Mouse (Mus musculus) forebrain, embryonic 15.5 days (tissue): Measurements from ENCODE around the gene Pkd1l2. TPM values are rescaled to one million over a fixed set of nuclear protein-coding genes. Genes with fewer than 3 reads are reported as not detected.
A peak's percentile ranks its signal among the peaks of the same experiment; 100 is the strongest.

Experiments used
- ATAC-seq: fragments of 200-750 bp; cut with Nextera tagmentation; replicated peaks from 2 replicates; pipeline ENCODE4 v1.8.0; 2017; ENCODE audit warnings: mild to moderate bottlenecking, moderate TSS enrichment, moderate library complexity
- H3K27ac ChIP-seq: fragments of 300-500 bp; sonication (generic); replicated peaks from 2 replicates; pipeline ENCODE4 v1.5.1; 2015; ENCODE audit warnings: mild to moderate bottlenecking, inconsistent platforms
- H3K27me3 ChIP-seq: fragments of 300-500 bp; sonication (generic); 2 replicates; pipeline ENCODE4 v1.6.1; 2015; ENCODE audit warnings: inconsistent platforms
- H3K36me3 ChIP-seq: fragments of 300-500 bp; sonication (generic); 2 replicates; pipeline ENCODE4 v1.6.1; 2015; ENCODE audit warnings: mild to moderate bottlenecking, inconsistent platforms
- H3K4me1 ChIP-seq: fragments of 300-500 bp; sonication (generic); 2 replicates; pipeline ENCODE4 v1.6.1; 2015; ENCODE audit warnings: inconsistent platforms
- H3K4me2 ChIP-seq: fragments of 300-500 bp; sonication (generic); replicated peaks from 2 replicates; pipeline ENCODE4 v1.6.1; 2015; ENCODE audit warnings: mild to moderate bottlenecking, inconsistent platforms
- H3K4me3 ChIP-seq: fragments of 300-500 bp; sonication (generic); 2 replicates; pipeline ENCODE4 v1.5.1; 2015; ENCODE audit warnings: mild to moderate bottlenecking, inconsistent platforms
- H3K9ac ChIP-seq: fragments of 300-500 bp; sonication (generic); replicated peaks from 2 replicates; pipeline ENCODE4 v1.6.1; 2015; ENCODE audit warnings: mild to moderate bottlenecking, inconsistent platforms
- H3K9me3 ChIP-seq: fragments of 300-500 bp; sonication (generic); 2 replicates; pipeline ENCODE4 v1.6.1; 2016; ENCODE audit warnings: inconsistent platforms
- WGBS: fragments of 180-500 bp; shearing (Covaris S2); methylation state at CpG from one replicate; pipeline ENCODE4 v1.1.7; 2015; ENCODE audit warnings: mixed read lengths; 5-methylcytosine and 5-hydroxymethylcytosine counted together
- polyA plus RNA-seq: library from polyadenylated mRNA; unstranded; fragments of >200 nt; fragmentation: Nextera tagmentation; extraction: Ambion mirVana; gene quantifications from 2 replicates; pipeline ENCODE4 v1.2.1, GENCODE M21; 2015

Pkd1l2 gene
- polyA plus RNA-seq, 1 experiment from 2014 or later, result not detected

- 62% methylated on average over 16 of the region's 16 CpGs for WGBS
- Histone ChIP-seq H3K9ac (no peak overlapping the region), H3K4me1 (no peaks in the 10 kb centered on the region), H3K27ac (no peak overlapping the region), H3K27me3 (no peaks in the 10 kb centered on the region), H3K4me2 (no peak overlapping the region), H3K36me3 (no peaks in the 10 kb centered on the region), H3K9me3 (no peaks in the 10 kb centered on the region), H3K4me3 (no peak overlapping the region)
- ATAC-seq, result no peak
These were observed 27.6 kb upstream of the Pkd1l2 start for GRCm38 (mm10) chr8:117109801-117110390.

DNA sequence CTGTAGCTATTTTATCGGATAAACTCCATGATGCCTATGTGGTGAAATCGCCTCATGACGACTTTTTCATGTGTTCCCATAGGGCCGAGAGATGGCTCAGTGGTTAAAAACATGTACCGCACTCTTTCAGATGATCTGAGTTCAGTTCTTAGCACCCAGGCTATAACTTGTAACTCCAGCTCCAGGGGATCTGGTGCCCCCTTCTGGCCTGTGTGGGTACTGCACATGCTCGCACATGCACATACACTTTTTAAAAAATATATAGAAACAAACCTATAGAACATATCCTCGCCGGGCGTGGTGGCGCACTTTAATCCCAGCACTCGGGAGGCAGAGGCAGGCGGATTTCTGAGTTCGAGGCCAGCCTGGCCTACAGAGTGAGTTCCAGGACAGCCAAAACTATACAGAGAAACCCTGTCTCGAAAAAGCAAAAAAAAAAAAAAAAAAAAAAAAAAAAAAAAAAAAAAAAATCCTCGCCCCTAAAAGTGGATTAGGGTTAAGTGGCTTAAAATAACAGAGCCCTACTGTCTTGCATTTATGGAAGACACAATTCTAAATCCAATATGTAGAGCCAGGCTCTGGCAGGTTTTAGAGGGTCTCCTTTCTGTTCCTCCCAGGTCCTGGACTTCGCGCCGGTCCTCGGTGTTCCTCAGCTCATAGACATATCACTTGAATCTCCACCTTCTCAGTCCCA, 26.9 kb upstream of the Pkd1l2 start:
- ATAC-seq, result no peak

GRCm38 (mm10) chr8:117107533-117107932, 25.3 kb upstream of the Pkd1l2 start:
- Histone ChIP-seq H3K36me3 (no peaks in the 10 kb centered on the region), H3K4me2 (no peak overlapping the region), H3K9me3 (no peaks in the 10 kb centered on the region), H3K4me1 (no peaks in the 10 kb centered on the region), H3K27me3 (no peaks in the 10 kb centered on the region), H3K9ac (no peak overlapping the region), H3K4me3 (no peak overlapping the region), H3K27ac (no peak overlapping the region)
- 15% methylated on average over 9 of the region's 9 CpGs for WGBS
- ATAC-seq, result no peak

More for the DNA sequence above, 26.9 kb upstream of the Pkd1l2 start:
- WGBS, result 89% methylated on average over 19 of the region's 19 CpGs
- Histone ChIP-seq H3K9ac (no peak overlapping the region), H3K4me1 (no peaks in the 10 kb centered on the region), H3K4me2 (no peak overlapping the region), H3K9me3 (no peaks in the 10 kb centered on the region), H3K4me3 (no peak overlapping the region), H3K27ac (no peak overlapping the region), H3K36me3 (no peaks in the 10 kb centered on the region), H3K27me3 (no peaks in the 10 kb centered on the region)

DNA sequence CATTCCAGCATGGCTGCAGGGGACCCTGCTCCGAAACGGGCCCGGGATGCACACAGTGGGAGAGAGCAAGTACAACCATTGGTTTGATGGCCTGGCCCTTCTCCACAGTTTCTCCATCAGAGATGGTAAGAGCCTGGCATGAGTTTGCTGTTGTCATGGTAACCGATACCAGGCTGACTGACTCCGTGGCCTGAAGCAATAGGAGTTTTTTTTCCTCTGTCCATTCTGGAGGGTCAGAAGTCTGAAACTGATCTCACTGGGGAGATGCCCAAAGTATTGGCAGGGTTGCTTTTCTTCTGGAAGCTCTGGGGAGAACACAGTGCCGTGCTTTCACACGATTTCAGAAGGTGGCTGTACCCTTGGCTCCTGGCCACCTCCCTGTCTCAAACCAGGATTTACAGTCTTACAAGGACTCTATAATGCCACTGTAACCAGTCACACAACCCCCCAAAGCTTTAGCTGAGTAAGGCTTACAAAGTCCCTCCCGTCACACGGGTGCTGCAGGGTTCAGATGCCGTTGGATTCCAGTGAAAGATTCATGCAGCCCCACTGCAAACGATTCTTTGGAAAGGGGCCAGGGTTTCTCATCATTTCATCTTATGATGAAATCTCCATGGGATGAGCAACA, 15.4 kb upstream of the Pkd1l2 start:
- Histone ChIP-seq H3K27me3 (no peaks in the 10 kb centered on the region), H3K4me3 (no peak overlapping the region), H3K27ac (peak overlapping the region; percentile 44), H3K9ac (no peak overlapping the region), H3K4me2 (peak overlapping the region; percentile 15), H3K4me1 (peaks cover 16% of the 10 kb centered on the region), H3K36me3 (no peaks in the 10 kb centered on the region), H3K9me3 (no peaks in the 10 kb centered on the region)
- peak; percentile 70 for ATAC-seq
- WGBS, result 31% methylated on average over 11 of the region's 11 CpGs

- H3K27ac ChIP-seq, result peak overlapping the region; percentile 44
- ATAC-seq, result no peak
- WGBS, result 67% methylated on average over 10 of the region's 10 CpGs
- H3K9ac ChIP-seq, result no peak overlapping the region
- peaks cover 16% of the 10 kb centered on the region for H3K4me1 ChIP-seq
- peak overlapping the region; percentile 15 for H3K4me2 ChIP-seq
- no peaks in the 10 kb centered on the region for H3K9me3 ChIP-seq
- H3K4me3 ChIP-seq, result no peak overlapping the region
- no peaks in the 10 kb centered on the region for H3K27me3 ChIP-seq
- H3K36me3 ChIP-seq, result no peaks in the 10 kb centered on the region
These were observed 14.9 kb upstream of the Pkd1l2 start for GRCm38 (mm10) chr8:117097051-117097563.

- peaks cover 16% of the 10 kb centered on the region for H3K4me1 ChIP-seq
- no peak within 1 kb of the TSS for H3K4me3 ChIP-seq
- no peak within 1 kb of the TSS; the same call in 1 of the 2 replicates for H3K27ac ChIP-seq
- H3K4me2 ChIP-seq, result no peak within 1 kb of the TSS
- no peaks in the 10 kb centered on the region for H3K36me3 ChIP-seq
- WGBS, result 82% methylated on average over 12 of the region's 12 CpGs
- H3K9ac ChIP-seq, result no peak within 1 kb of the TSS
- no peaks in the 10 kb centered on the region for H3K27me3 ChIP-seq
- ATAC-seq, result no peak
- H3K9me3 ChIP-seq, result no peaks in the 10 kb centered on the region
These were observed 13.4 kb upstream of the Pkd1l2 start, which contains the start of gene Bco1 for GRCm38 (mm10) chr8:117095647-117096046. Gene Bco1 (plus strand): TSS chr8:117095854.

DNA sequence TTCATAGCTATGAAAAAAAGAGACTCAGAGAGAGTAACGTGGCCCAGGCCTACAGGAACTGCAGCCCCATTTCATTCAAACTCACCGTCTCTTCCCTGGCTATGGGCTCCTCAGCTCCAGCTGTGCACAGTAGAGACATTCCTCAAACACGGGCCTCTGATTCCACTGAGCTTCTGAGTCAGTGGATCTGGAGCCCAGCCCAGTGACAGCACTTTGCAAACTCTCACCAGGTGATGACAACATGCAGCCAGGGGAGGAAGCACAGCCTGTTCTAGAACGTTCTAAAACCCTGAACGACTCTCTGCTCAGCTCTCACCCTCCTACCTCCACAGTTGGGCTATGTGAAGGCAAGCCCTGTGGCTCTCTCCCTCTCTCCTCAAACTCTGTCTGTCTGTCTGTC, 11.8 kb upstream of the Pkd1l2 start:
- no peak overlapping the region for H3K9ac ChIP-seq
- no peak overlapping the region; the same call in 1 of the 2 replicates for H3K27ac ChIP-seq
- H3K36me3 ChIP-seq, result no peaks in the 10 kb centered on the region
- ATAC-seq, result no peak
- no peaks in the 10 kb centered on the region for H3K9me3 ChIP-seq
- no peak overlapping the region for H3K4me3 ChIP-seq
- WGBS, result 61% methylated on average over 5 of the region's 5 CpGs
- H3K27me3 ChIP-seq, result no peaks in the 10 kb centered on the region
- no peak overlapping the region for H3K4me2 ChIP-seq
- peaks cover 16% of the 10 kb centered on the region for H3K4me1 ChIP-seq

GRCm38 (mm10) chr8:117089802-117090201, 7.6 kb upstream of the Pkd1l2 start:
- no peak for ATAC-seq
- H3K4me2 ChIP-seq, result no peak overlapping the region
- H3K27me3 ChIP-seq, result no peaks in the 10 kb centered on the region
- H3K27ac ChIP-seq, result no peak overlapping the region
- 96% methylated on average over 4 of the region's 4 CpGs for WGBS
- no peaks in the 10 kb centered on the region for H3K4me1 ChIP-seq
- H3K9me3 ChIP-seq, result no peaks in the 10 kb centered on the region
- H3K9ac ChIP-seq, result no peak overlapping the region
- no peak overlapping the region for H3K4me3 ChIP-seq
- no peaks in the 10 kb centered on the region for H3K36me3 ChIP-seq

DNA sequence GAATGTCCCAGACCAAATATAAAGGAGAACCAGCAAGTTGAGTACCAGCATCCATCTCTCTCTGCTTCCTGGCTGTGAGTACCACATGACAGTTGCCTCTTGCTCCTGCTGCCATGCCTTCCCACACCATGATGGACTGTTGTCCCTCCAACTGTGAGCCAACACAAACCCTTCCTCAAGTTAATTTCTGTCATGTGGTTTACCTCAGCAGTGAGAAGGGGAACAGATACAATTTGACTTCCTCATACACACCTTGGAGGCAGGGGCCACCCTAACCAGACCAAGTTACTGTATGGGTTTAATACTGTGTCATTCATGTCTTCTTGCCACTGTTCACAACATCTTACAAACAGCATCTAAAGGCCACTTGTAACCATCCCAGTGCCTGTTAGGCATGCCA, 4.8 kb upstream of the Pkd1l2 start:
- H3K27me3 ChIP-seq, result no peaks in the 10 kb centered on the region
- no peaks in the 10 kb centered on the region for H3K9me3 ChIP-seq
- no peaks in the 10 kb centered on the region for H3K4me1 ChIP-seq
- H3K9ac ChIP-seq, result no peak overlapping the region
- H3K4me3 ChIP-seq, result no peak overlapping the region
- no peak for ATAC-seq
- no peak overlapping the region for H3K4me2 ChIP-seq
- H3K36me3 ChIP-seq, result no peaks in the 10 kb centered on the region
- no peak overlapping the region for H3K27ac ChIP-seq

DNA sequence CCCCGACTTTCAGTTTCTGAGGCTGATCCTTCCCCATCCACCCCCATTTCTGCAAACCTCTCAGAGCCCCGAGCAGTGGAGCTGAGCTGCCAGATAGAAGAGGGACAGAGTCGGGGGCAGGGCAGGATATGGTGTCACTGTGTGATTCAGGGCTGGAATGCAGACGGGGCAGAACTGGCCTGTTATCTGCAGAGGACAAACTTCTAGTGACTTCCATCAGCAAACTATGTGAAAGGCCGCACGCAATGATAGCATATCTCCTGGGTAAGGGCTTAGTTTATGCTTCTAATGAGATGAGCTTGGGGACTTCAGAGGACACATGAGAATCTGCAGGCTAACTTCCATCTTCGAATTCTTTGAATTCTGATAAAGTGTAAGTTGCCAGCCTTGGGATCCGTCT, 3.3 kb upstream of the Pkd1l2 start:
- Histone ChIP-seq H3K4me1 (no peaks in the 10 kb centered on the region), H3K27ac (no peak overlapping the region), H3K36me3 (no peaks in the 10 kb centered on the region), H3K9ac (no peak overlapping the region), H3K9me3 (no peaks in the 10 kb centered on the region), H3K4me3 (no peak overlapping the region), H3K4me2 (no peak overlapping the region), H3K27me3 (no peaks in the 10 kb centered on the region)
- ATAC-seq, result no peak
- WGBS, result 78% methylated on average over 8 of the region's 8 CpGs

DNA sequence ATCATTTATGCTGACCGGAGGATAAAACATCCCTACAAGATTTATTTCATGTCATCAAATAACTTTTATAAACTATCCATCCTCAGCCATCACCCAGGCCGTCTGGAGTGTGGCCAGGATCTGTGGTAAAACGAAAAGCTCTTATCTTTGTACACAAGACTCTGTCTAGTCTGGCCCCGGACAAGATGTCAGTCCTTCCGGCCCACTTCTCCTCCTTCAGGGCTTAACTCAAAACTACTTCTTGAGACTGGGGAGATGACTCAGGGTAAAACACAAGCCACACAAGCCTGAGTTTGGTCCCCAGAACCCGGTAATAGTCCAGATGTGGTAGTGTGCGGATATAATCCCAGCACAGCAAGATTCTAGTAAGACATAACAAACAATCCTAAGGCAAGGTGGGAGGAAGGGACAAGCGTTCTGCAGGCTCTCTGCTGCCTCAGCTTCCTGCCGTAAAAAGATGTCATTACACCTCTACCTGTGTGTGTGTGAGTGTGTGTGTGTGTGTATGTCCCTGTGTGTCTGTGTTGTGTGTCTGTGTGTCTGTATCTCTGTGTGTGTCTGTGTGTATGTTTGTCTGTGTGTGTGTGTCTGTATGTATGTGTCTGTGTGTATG, 804 bp upstream of the Pkd1l2 start:
- Histone ChIP-seq H3K27ac (no peak overlapping the region), H3K4me1 (no peaks in the 10 kb centered on the region), H3K4me2 (no peak overlapping the region), H3K4me3 (no peak overlapping the region), H3K36me3 (no peaks in the 10 kb centered on the region), H3K27me3 (no peaks in the 10 kb centered on the region), H3K9ac (no peak overlapping the region), H3K9me3 (no peaks in the 10 kb centered on the region)
- no peak for ATAC-seq
- WGBS, result 84% methylated on average over 9 of the region's 9 CpGs

- WGBS, result 90% methylated on average over 14 of the region's 14 CpGs
- no peak overlapping the region for H3K27ac ChIP-seq
These were observed 2.6 kb downstream of the Pkd1l2 start for GRCm38 (mm10) chr8:117079652-117080051.

More at GRCm38 (mm10) chr8:117079652-117080051, 2.6 kb downstream of the Pkd1l2 start:
- H3K4me3 ChIP-seq, result no peak overlapping the region
- no peaks in the 10 kb centered on the region for H3K36me3 ChIP-seq
- H3K9me3 ChIP-seq, result no peaks in the 10 kb centered on the region
- ATAC-seq, result no peak
- no peak overlapping the region for H3K9ac ChIP-seq
- H3K27me3 ChIP-seq, result no peaks in the 10 kb centered on the region
- no peaks in the 10 kb centered on the region for H3K4me1 ChIP-seq
- H3K4me2 ChIP-seq, result no peak overlapping the region
